Mouse (Mus musculus) CD4-positive naive resting alpha-beta T cell, adult 57 days (primary cell): ENCODE data around the gene Sv2a. TPM values are rescaled to one million over a fixed set of nuclear protein-coding genes. Genes with fewer than 3 reads are reported as not detected.

ENCODE experiments used
- total RNA-seq: library from RNA; stranded (reverse); gene quantifications from one replicate; pipeline ENCODE4 v1.2.4, GENCODE M21; 2023

Gene Sv2a
- total RNA-seq: 5.0 TPM

GRCm38 (mm10) chr3:96180727-96181477, at the start of gene Sv2a:
Gene Sv2a, plus strand, starts transcription at chr3:96181151.

GRCm38 (mm10) chr3:96161869-96162840, 18.8 kb upstream of the Sv2a start, which contains the start of gene Mtmr11:
Gene Mtmr11, plus strand, starts transcription at chr3:96162004.

GRCm38 (mm10) chr3:96172197-96173178, 8.5 kb upstream of the Sv2a start, which contains the start of gene Sf3b4:
Gene Sf3b4, plus strand, starts transcription at chr3:96172332.

GRCm38 (mm10) chr3:96219661-96220130, 38.7 kb downstream of the Sv2a start, which contains the start of the genes Bola1 and Hist2h2ab:
Gene Bola1, minus strand, starts transcription at chr3:96219709.
Gene Hist2h2ab, plus strand, starts transcription at chr3:96219865.

GRCm38 (mm10) chr3:96220765-96221639, 40.1 kb downstream of the Sv2a start, which contains the start of the genes Hist2h2ac and Hist2h2be:
Gene Hist2h2ac, minus strand, starts transcription at chr3:96220880.
Gene Hist2h2be, plus strand, starts transcription at chr3:96221119.

GRCm38 (mm10) chr3:96238954-96239793, 58.2 kb downstream of the Sv2a start, which contains the start of gene Hist2h3c2:
Gene Hist2h3c2, minus strand, starts transcription at chr3:96239127.

GRCm38 (mm10) chr3:96239949-96240798, 59.2 kb downstream of the Sv2a start, which contains the start of gene Hist2h2aa2:
Gene Hist2h2aa2, minus strand, starts transcription at chr3:96240276.

Other genes with a start within 250 kb of the Sv2a start
- gene Plekho1, start 185.2 kb upstream of the Sv2a start, total RNA-seq: 21.9 TPM
- 15.1 TPM for gene Vps45, start 122.7 kb upstream of the Sv2a start, total RNA-seq
- gene Otud7b, start 76.6 kb upstream of the Sv2a start, total RNA-seq: 20.8 TPM
- 0.74 TPM for gene Mtmr11, start 19.1 kb upstream of the Sv2a start, total RNA-seq
- 80.5 TPM for gene Sf3b4, start 8.8 kb upstream of the Sv2a start, total RNA-seq
- 11.2 TPM for gene Bola1, start 38.6 kb downstream of the Sv2a start, total RNA-seq
- gene Hist2h2ab, start 38.7 kb downstream of the Sv2a start, total RNA-seq: 7.9 TPM
- 55.5 TPM for gene Hist2h2ac, start 39.7 kb downstream of the Sv2a start, total RNA-seq
- gene Hist2h2be, start 40.0 kb downstream of the Sv2a start, total RNA-seq: 2.7 TPM
- 1.7 TPM for gene Hist2h3c2, start 58.0 kb downstream of the Sv2a start, total RNA-seq
- gene Hist2h2aa2, start 59.1 kb downstream of the Sv2a start, total RNA-seq: 319 TPM
- gene Hist2h2aa1, start 64.3 kb downstream of the Sv2a start, total RNA-seq: 4.3 TPM
- gene Hist2h3c1, start 65.5 kb downstream of the Sv2a start, total RNA-seq: not detected
- 40.0 TPM for gene Hist2h4, start 82.2 kb downstream of the Sv2a start, total RNA-seq
- 57.8 TPM for gene Hist2h3b, start 87.5 kb downstream of the Sv2a start, total RNA-seq
- gene Hist2h2bb, start 88.6 kb downstream of the Sv2a start, total RNA-seq: 143 TPM
- gene Fcgr1, start 112.8 kb downstream of the Sv2a start, total RNA-seq: 0.77 TPM